Mouse (Mus musculus): Measurements from ENCODE around the gene Ndufa13. TPM values are rescaled to one million over a fixed set of nuclear protein-coding genes. Genes with fewer than 3 reads are reported as not detected.

The Ndufa13 gene
- polyA plus RNA-seq, 1 experiment from 2014 or later, result 202 TPM

DNA sequence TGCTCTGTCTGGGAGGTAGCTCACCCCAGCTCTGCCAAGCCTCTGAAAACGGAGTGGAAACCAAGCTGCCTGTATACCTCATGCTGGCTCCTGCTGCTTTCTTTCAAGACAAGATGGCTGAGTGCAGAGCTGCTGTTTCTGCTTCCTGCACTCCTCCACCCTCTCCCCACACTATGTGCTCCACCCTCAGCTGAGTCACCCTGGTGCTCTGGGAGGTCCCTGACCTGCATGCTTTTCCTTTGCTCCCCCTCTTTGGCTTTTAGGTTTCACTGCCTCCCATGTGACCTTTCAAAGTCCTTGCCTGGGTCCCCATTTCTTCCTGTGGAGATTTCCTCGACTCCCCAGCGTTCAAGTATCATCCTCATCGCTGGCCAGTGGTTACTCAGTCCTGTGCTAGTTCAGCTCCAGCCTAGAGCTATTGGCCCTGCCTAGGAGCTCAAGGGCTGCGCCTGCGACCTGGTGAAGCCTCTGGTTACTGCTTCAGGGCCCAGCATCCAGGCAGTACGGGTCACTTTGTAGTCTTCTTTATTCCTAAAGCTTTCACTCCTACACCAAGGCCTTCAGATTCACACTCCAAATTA is 51.3 kb downstream of the Ndufa13 start:
- Histone ChIP-seq H3K4me3 (ENCODE audit: low read depth, low read length) (no peak overlapping the region), H3K9ac (replicated peaks; ENCODE audit: low read depth, low read length) (no peak overlapping the region), H3K27me3 (ENCODE audit: control insufficient read depth, insufficient read depth, low read length) (no peaks in the 10 kb centered on the region), H3K4me2 (replicated peaks; ENCODE audit: low read depth, low read length) (no peak overlapping the region), H3K27ac (ENCODE audit: low read length) (no peak overlapping the region), H3K4me1 (ENCODE audit: control insufficient read depth, insufficient read depth, low read length) (no peaks in the 10 kb centered on the region), H3K9me3 (ENCODE audit: control insufficient read depth, low read depth, low read length) (no peaks in the 10 kb centered on the region), H3K36me3 (ENCODE audit: control insufficient read depth, insufficient read depth, low read length) (no peaks in the 10 kb centered on the region)
- ATAC-seq (ENCODE audit: insufficient number of reproducible peaks, insufficient read depth, low FRiP score, low read depth), result no peak
- 76% methylated on average over 7 of the region's 7 CpGs for WGBS

DNA sequence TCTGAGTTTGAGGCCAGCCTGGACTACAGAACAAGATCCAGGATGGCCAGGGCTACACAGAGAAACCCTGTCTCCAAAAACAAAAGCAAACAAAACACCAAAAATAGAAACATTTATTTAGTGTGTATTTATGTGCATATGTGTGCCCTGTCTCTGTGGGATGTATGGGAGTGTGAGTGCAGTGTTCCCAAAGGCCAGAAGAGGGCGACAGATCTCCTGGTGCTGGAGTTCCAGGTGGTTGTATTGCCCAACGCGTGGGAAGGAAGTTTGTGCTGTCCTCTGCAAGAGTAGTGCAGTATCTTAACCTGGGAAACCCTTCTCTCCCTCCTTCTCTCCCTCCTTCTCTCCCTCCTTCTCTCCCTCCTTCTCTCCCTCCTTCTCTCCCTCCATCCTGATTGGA is 52.5 kb downstream of the Ndufa13 start:
- Histone ChIP-seq H3K27ac (ENCODE audit: low read length) (no peak overlapping the region), H3K9ac (replicated peaks; ENCODE audit: low read depth, low read length) (no peak overlapping the region), H3K27me3 (ENCODE audit: control insufficient read depth, insufficient read depth, low read length) (no peaks in the 10 kb centered on the region), H3K4me1 (ENCODE audit: control insufficient read depth, insufficient read depth, low read length) (no peaks in the 10 kb centered on the region), H3K9me3 (ENCODE audit: control insufficient read depth, low read depth, low read length) (no peaks in the 10 kb centered on the region), H3K4me2 (replicated peaks; ENCODE audit: low read depth, low read length) (no peak overlapping the region), H3K4me3 (ENCODE audit: low read depth, low read length) (no peak overlapping the region), H3K36me3 (ENCODE audit: control insufficient read depth, insufficient read depth, low read length) (no peaks in the 10 kb centered on the region)
- WGBS, result 31% methylated on average over 3 of the region's 3 CpGs
- no peak for ATAC-seq (ENCODE audit: insufficient number of reproducible peaks, insufficient read depth, low FRiP score, low read depth)

DNA sequence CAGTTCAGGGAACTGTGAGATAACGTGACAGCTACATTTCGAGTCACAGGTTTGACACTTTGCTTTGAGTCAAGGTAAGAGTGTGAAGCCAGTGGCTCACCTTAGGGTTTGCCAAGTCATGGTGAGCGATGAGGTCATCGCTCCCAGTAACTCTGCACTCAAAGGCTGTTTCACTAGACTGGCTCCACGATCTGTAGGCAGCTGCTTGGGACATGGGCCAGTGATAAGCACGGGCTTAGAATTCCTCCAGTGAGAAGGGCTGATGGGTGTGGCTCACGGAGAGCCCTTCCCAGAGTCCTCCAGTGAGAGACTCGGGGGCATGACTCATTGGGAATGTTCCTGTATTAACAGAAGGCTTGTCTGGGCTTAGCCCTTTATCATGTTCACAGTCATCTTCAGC is 53.4 kb downstream of the Ndufa13 start:
- Histone ChIP-seq H3K9ac (replicated peaks; ENCODE audit: low read depth, low read length) (no peak overlapping the region), H3K4me3 (ENCODE audit: low read depth, low read length) (no peak overlapping the region), H3K9me3 (ENCODE audit: control insufficient read depth, low read depth, low read length) (no peaks in the 10 kb centered on the region), H3K36me3 (ENCODE audit: control insufficient read depth, insufficient read depth, low read length) (no peaks in the 10 kb centered on the region), H3K4me1 (ENCODE audit: control insufficient read depth, insufficient read depth, low read length) (no peaks in the 10 kb centered on the region), H3K4me2 (replicated peaks; ENCODE audit: low read depth, low read length) (no peak overlapping the region), H3K27me3 (ENCODE audit: control insufficient read depth, insufficient read depth, low read length) (no peaks in the 10 kb centered on the region), H3K27ac (ENCODE audit: low read length) (no peak overlapping the region)
- WGBS, result 68% methylated on average over 8 of the region's 8 CpGs
- ATAC-seq (ENCODE audit: insufficient number of reproducible peaks, insufficient read depth, low FRiP score, low read depth), result peak; percentile 64; the same call in 1 of the 2 replicates

DNA sequence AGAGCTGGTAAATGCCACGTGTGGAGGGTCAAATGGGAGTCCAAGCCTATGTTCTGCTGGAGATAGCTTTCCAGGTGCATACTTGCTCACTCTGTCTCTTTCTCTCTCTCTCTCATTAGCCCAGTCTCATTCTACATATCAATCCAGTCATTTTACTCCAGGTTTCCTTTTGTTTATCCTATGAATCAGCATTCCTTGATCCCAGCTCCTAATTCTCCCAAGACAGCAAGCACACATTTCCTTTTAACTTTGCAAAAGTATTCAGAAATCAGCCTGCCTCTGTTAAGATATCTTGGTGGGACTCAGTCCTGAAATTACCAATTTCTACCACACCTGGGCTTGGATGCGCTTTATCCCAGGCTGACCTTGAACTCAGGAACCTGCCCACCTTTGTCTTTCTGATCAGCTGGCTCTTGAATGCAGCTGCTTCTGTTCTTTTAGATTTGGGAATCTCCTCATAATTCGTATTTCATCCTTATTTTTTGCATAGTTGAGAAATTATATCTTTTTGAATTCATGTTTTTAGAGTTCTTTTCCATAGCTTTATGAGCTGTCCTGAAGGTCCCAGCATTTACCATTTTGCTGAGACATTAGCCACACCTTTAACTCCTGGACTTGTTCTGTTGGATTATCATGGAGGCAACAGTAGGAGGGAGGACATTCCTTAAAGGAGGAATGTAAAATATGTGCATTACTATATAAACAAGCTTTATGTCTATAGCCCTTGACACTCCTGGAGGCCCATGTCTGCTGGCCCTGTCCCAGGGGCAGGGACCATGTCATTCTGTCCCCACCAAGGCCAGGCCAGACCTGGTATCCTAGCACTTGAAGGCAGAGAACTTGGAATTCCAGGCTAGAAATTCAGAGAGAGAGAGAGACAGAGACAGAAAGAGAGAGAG is 54.9 kb downstream of the Ndufa13 start:
- no peaks in the 10 kb centered on the region for H3K27me3 ChIP-seq (ENCODE audit: control insufficient read depth, insufficient read depth, low read length)
- no peak overlapping the region for H3K4me2 ChIP-seq (replicated peaks; ENCODE audit: low read depth, low read length)
- H3K27ac ChIP-seq (ENCODE audit: low read length), result no peak overlapping the region
- H3K9ac ChIP-seq (replicated peaks; ENCODE audit: low read depth, low read length), result no peak overlapping the region
- no peaks in the 10 kb centered on the region for H3K9me3 ChIP-seq (ENCODE audit: control insufficient read depth, low read depth, low read length)
- H3K4me3 ChIP-seq (ENCODE audit: low read depth, low read length), result no peak overlapping the region
- 57% methylated on average over 3 of the region's 3 CpGs for WGBS
- no peak for ATAC-seq (ENCODE audit: insufficient number of reproducible peaks, insufficient read depth, low FRiP score, low read depth)
- no peaks in the 10 kb centered on the region for H3K4me1 ChIP-seq (ENCODE audit: control insufficient read depth, insufficient read depth, low read length)
- H3K36me3 ChIP-seq (ENCODE audit: control insufficient read depth, insufficient read depth, low read length), result no peaks in the 10 kb centered on the region

Other genes starting within 250 kb of the Ndufa13 start
- gene Zfp964, start 248.1 kb downstream of the Ndufa13 start, polyA plus RNA-seq (2014; fragmentation: Nextera tagmentation; extraction: Ambion mirVana), result 2.3 and 3.0 TPM in 2 replicates
- gene Zfp869, start 191.8 kb downstream of the Ndufa13 start, polyA plus RNA-seq (2014; fragmentation: Nextera tagmentation; extraction: Ambion mirVana), result 30.4 and 30.9 TPM in 2 replicates
- 6.1 and 6.3 TPM in 2 replicates for gene Zfp963, start 152.6 kb downstream of the Ndufa13 start, polyA plus RNA-seq (2014; fragmentation: Nextera tagmentation; extraction: Ambion mirVana)
- gene Gm20422, start 127.7 kb downstream of the Ndufa13 start, polyA plus RNA-seq (2014; fragmentation: Nextera tagmentation; extraction: Ambion mirVana), result 0.90 TPM in 1 of 2 replicates, not detected in the other
- 45.7 and 45.9 TPM in 2 replicates for gene Atp13a1, start 111.4 kb downstream of the Ndufa13 start, polyA plus RNA-seq (2014; fragmentation: Nextera tagmentation; extraction: Ambion mirVana)
- gene Zfp866, start 111.4 kb downstream of the Ndufa13 start, polyA plus RNA-seq (2014; fragmentation: Nextera tagmentation; extraction: Ambion mirVana), result 35.3 and 35.4 TPM in 2 replicates
- 7.1 and 11.9 TPM in 2 replicates for gene Gmip, start 93.9 kb downstream of the Ndufa13 start, polyA plus RNA-seq (2014; fragmentation: Nextera tagmentation; extraction: Ambion mirVana)
- gene Lpar2, start 80.1 kb downstream of the Ndufa13 start, polyA plus RNA-seq (2014; fragmentation: Nextera tagmentation; extraction: Ambion mirVana), result 1.2 and 1.6 TPM in 2 replicates
- 5.9 and 8.8 TPM in 2 replicates for gene Pbx4, start 70.1 kb downstream of the Ndufa13 start, polyA plus RNA-seq (2014; fragmentation: Nextera tagmentation; extraction: Ambion mirVana)
- gene Cilp2, start 14.9 kb downstream of the Ndufa13 start, polyA plus RNA-seq (2014; fragmentation: Nextera tagmentation; extraction: Ambion mirVana), result 0.42 and 0.64 TPM in 2 replicates
- 3.4 and 3.9 TPM in 2 replicates for gene Tssk6, start 374 bp downstream of the Ndufa13 start, polyA plus RNA-seq (2014; fragmentation: Nextera tagmentation; extraction: Ambion mirVana)
- 3.7 and 4.9 TPM in 2 replicates for gene Yjefn3, start 154 bp upstream of the Ndufa13 start, polyA plus RNA-seq (2014; fragmentation: Nextera tagmentation; extraction: Ambion mirVana)
- gene Gatad2a, start 93.8 kb upstream of the Ndufa13 start, polyA plus RNA-seq (2014; fragmentation: Nextera tagmentation; extraction: Ambion mirVana), result 46.5 and 49.6 TPM in 2 replicates
- gene Mau2, start 140.2 kb upstream of the Ndufa13 start, polyA plus RNA-seq (2014; fragmentation: Nextera tagmentation; extraction: Ambion mirVana), result 53.4 and 58.5 TPM in 2 replicates
- gene Sugp1, start 140.3 kb upstream of the Ndufa13 start, polyA plus RNA-seq (2014; fragmentation: Nextera tagmentation; extraction: Ambion mirVana), result 35.3 and 40.1 TPM in 2 replicates
- 0.70 and 2.0 TPM in 2 replicates for gene Tm6sf2, start 170.4 kb upstream of the Ndufa13 start, polyA plus RNA-seq (2014; fragmentation: Nextera tagmentation; extraction: Ambion mirVana)
- not detected in 2 replicates for gene Hapln4, start 180.9 kb upstream of the Ndufa13 start, polyA plus RNA-seq (2014; fragmentation: Nextera tagmentation; extraction: Ambion mirVana)
- gene Ncan, start 218.3 kb upstream of the Ndufa13 start, polyA plus RNA-seq (2014; fragmentation: Nextera tagmentation; extraction: Ambion mirVana), result 1.9 and 2.1 TPM in 2 replicates
- 28.5 and 29.1 TPM in 2 replicates for gene Nr2c2ap, start 228.8 kb upstream of the Ndufa13 start, polyA plus RNA-seq (2014; fragmentation: Nextera tagmentation; extraction: Ambion mirVana)
- 12.1 and 20.0 TPM in 2 replicates for gene Rfxank, start 236.6 kb upstream of the Ndufa13 start, polyA plus RNA-seq (2014; fragmentation: Nextera tagmentation; extraction: Ambion mirVana)
- gene Borcs8, start 236.9 kb upstream of the Ndufa13 start, polyA plus RNA-seq (2014; fragmentation: Nextera tagmentation; extraction: Ambion mirVana), result 45.9 and 57.4 TPM in 2 replicates
- 0.32 TPM in 1 of 2 replicates, not detected in the other for gene Mef2b, start 237.2 kb upstream of the Ndufa13 start, polyA plus RNA-seq (2014; fragmentation: Nextera tagmentation; extraction: Ambion mirVana)

Data from stomach, embryonic 14.5 days (tissue).